Mouse (Mus musculus) embryonic facial prominence, embryonic 14.5 days (tissue): ENCODE data around the gene Cr2. TPM values are rescaled to one million over a fixed set of nuclear protein-coding genes. Genes with fewer than 3 reads are reported as not detected.

ENCODE experiments used
- ATAC-seq: fragments of 200-750 bp; cut with Nextera tagmentation; 2 replicates; pipeline ENCODE4 v1.8.0; 2017; ENCODE audit warnings: low read depth, moderate number of reproducible peaks, moderate TSS enrichment
- DNase-seq: peaks from one replicate; pipeline ENCODE4 v3.0.0-alpha.2; 2015; ENCODE audit warnings: low spot score
- H3K27ac ChIP-seq: fragments of 300-500 bp; sonication (generic); replicated peaks from 2 replicates; pipeline ENCODE4 v1.5.1; 2014; ENCODE audit warnings: low read depth, mild to moderate bottlenecking, low read length, moderate library complexity
- H3K27me3 ChIP-seq: fragments of 300-500 bp; sonication (generic); replicated peaks from 2 replicates; pipeline ENCODE4 v1.6.1; 2014; ENCODE audit warnings: low read length; ENCODE audit not compliant: control insufficient read depth, insufficient read depth
- H3K36me3 ChIP-seq: fragments of 300-500 bp; sonication (generic); 2 replicates; pipeline ENCODE4 v1.6.1; 2014; ENCODE audit warnings: low read length, mixed read lengths; ENCODE audit not compliant: control insufficient read depth, insufficient read depth
- H3K4me1 ChIP-seq: fragments of 300-500 bp; sonication (generic); 2 replicates; pipeline ENCODE4 v1.6.1; 2014; ENCODE audit warnings: antibody characterized with exemption, low read length; ENCODE audit not compliant: control insufficient read depth, insufficient read depth
- H3K4me2 ChIP-seq: fragments of 300-500 bp; sonication (generic); 2 replicates; pipeline ENCODE4 v1.6.1; 2014; ENCODE audit warnings: low read depth, mild to moderate bottlenecking, low read length, moderate library complexity, mixed read lengths
- H3K4me3 ChIP-seq: fragments of 300-500 bp; sonication (generic); 2 replicates; pipeline ENCODE4 v1.5.1; 2014; ENCODE audit warnings: low read depth, mild to moderate bottlenecking, low read length
- H3K9ac ChIP-seq: fragments of 300-500 bp; sonication (generic); 2 replicates; pipeline ENCODE4 v1.6.1; 2014; ENCODE audit warnings: low read depth, mild to moderate bottlenecking, low read length, moderate library complexity, mixed read lengths
- H3K9me3 ChIP-seq: fragments of 300-500 bp; sonication (generic); 2 replicates; pipeline ENCODE4 v1.6.1; 2016; ENCODE audit warnings: low read length; ENCODE audit not compliant: control insufficient read depth
- WGBS: fragments of 180-500 bp; shearing (Covaris S2); extraction: QIAGEN DNeasy Blood & Tissue Kit; methylation state at CpG from one replicate; pipeline ENCODE4 v1.1.7; 2014; 5-methylcytosine and 5-hydroxymethylcytosine counted together
- polyA plus RNA-seq: library from polyadenylated mRNA; unstranded; fragments of >200 nt; fragmentation: Nextera tagmentation; extraction: Ambion mirVana; gene quantifications from 2 replicates; pipeline ENCODE4 v1.2.1, GENCODE M21; 2014

Gene Cr2
- polyA plus RNA-seq, 1 experiment from 2014 or later = 0.22 TPM

GRCm38 (mm10) chr1:195130479-195130878 is 46.0 kb downstream of the Cr2 start:
- H3K9me3 ChIP-seq = no peaks in the 10 kb centered on the region
- peak overlapping the region; percentile 97 for H3K27ac ChIP-seq
- H3K36me3 ChIP-seq = peaks cover 20% of the 10 kb centered on the region
- peak overlapping the region; percentile 88 for H3K9ac ChIP-seq
- DNase-seq (peak; percentile 2), ATAC-seq (no peak)
- 12% methylated on average over 2 of the region's 2 CpGs for WGBS
- peak overlapping the region; percentile 54 for H3K4me3 ChIP-seq
- H3K27me3 ChIP-seq = no peaks in the 10 kb centered on the region
- H3K4me2 ChIP-seq = peak overlapping the region; percentile 66
- H3K4me1 ChIP-seq = 0 out of 2 replicates have a peak, but pooled peaks cover 4% of the 10 kb centered on the region

DNA sequence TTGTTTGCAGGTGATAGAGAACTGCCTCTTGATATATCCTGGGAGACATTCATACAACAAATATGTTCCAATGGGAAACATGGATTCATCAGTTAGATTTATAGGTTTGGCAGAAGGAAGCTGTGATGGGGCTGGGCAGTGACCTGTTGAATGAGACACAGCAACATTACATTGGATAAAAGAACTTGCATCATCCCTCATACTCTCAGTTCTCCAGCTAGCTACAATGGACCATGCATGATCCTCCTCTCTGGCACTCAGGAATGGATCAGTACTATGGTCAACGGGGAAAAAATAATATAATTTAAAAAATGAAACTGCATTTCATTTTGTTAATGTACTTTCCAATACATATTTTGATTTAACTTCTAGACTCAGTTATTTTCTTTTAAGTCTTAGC is 46.6 kb downstream of the Cr2 start:
- peaks cover 25% of the 10 kb centered on the region for H3K36me3 ChIP-seq
- no peak overlapping the region for H3K4me3 ChIP-seq
- 83% methylated on average over 1 of the region's 1 CpGs for WGBS
- H3K4me1 ChIP-seq = 0 out of 2 replicates have a peak, but pooled peaks cover 4% of the 10 kb centered on the region
- no peak overlapping the region for H3K27ac ChIP-seq
- ATAC-seq (no peak), DNase-seq (no peak)
- H3K9me3 ChIP-seq = no peaks in the 10 kb centered on the region
- H3K4me2 ChIP-seq = peak overlapping the region; percentile 29; the same call in 1 of the 2 replicates
- H3K27me3 ChIP-seq = no peaks in the 10 kb centered on the region
- H3K9ac ChIP-seq = no peak overlapping the region

DNA sequence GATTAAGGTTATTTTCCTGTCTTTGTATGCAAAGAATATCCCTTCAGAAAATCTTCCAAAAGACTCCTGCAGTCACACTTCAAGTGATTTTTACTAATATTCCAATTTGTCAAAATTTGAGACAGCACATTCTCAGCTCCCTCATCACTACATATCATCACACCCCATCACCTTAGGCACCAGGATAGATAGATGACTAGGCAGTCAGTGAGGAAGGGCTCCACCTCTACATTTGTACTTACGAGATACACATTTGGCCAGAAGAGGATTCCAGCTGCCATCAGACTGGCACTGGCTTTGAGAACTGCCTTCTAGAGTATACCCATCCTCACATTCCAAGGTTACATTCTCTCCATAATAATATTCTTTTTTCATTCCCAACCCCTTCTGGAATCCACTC is 62.1 kb downstream of the Cr2 start:
- DNase-seq = no peak
- Histone ChIP-seq H3K4me1 (no peaks in the 10 kb centered on the region), H3K4me2 (no peak overlapping the region), H3K36me3 (peaks cover 68% of the 10 kb centered on the region), H3K27ac (no peak overlapping the region), H3K27me3 (no peaks in the 10 kb centered on the region), H3K4me3 (no peak overlapping the region), H3K9ac (no peak overlapping the region), H3K9me3 (no peaks in the 10 kb centered on the region)
- ATAC-seq = no peak
- 87% methylated on average over 1 of the region's 1 CpGs for WGBS

DNA sequence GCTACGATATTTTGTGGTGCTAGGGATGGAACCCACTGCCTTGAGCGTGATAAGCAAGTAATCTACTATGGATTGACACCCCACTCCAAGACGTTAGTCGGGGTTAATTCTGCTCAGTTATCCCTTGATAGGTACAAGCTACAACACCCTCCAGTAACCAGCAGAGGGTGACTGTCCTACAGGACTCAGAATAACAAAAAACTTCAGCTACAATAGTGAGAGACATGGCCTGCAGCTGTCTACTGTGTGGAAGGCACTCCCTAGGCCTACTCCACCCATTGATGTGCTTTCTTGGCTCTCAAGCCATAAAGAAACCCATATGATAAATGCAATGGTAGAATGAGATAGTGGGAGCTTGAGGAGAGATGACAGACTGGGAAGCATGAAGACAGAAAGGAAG is 62.9 kb downstream of the Cr2 start:
- H3K9me3 ChIP-seq = no peaks in the 10 kb centered on the region
- no peak overlapping the region for H3K4me3 ChIP-seq
- H3K27me3 ChIP-seq = no peaks in the 10 kb centered on the region
- H3K27ac ChIP-seq = no peak overlapping the region
- DNase-seq = no peak
- H3K36me3 ChIP-seq = peaks cover 66% of the 10 kb centered on the region
- no peaks in the 10 kb centered on the region for H3K4me1 ChIP-seq
- H3K4me2 ChIP-seq = no peak overlapping the region
- WGBS = 84% methylated on average over 4 of the region's 4 CpGs
- no peak for ATAC-seq
- H3K9ac ChIP-seq = no peak overlapping the region

GRCm38 (mm10) chr1:195100693-195101092 is 75.8 kb downstream of the Cr2 start:
- H3K36me3 ChIP-seq = peaks cover 51% of the 10 kb centered on the region
- H3K27me3 ChIP-seq = no peaks in the 10 kb centered on the region
- no peak overlapping the region for H3K9ac ChIP-seq
- H3K9me3 ChIP-seq = no peaks in the 10 kb centered on the region
- WGBS = 84% methylated on average over 4 of the region's 4 CpGs
- H3K27ac ChIP-seq = no peak overlapping the region
- no peak for ATAC-seq
- H3K4me2 ChIP-seq = no peak overlapping the region
- no peak overlapping the region for H3K4me3 ChIP-seq
- H3K4me1 ChIP-seq = no peaks in the 10 kb centered on the region
- DNase-seq = no peak

DNA sequence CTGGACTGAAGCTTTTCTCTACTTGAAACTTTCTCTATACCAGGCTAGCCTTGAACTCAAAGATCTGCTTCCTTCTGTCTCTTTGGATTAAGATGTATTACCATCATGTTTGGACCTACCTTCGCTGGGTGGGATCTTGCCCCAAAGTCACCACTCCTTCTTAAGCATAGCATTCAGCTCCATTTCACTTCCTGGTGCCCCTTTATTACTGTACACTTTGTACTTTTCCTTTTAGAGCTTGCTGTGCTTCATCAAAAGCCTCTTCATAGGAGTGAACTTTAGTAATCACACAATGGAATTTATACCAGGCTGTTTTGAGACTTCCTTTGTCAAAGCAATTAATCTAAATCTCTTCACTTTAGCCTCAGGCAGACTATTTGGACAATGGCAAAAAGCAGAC is 78.5 kb downstream of the Cr2 start:
- Histone ChIP-seq H3K27me3 (no peaks in the 10 kb centered on the region), H3K9ac (no peak overlapping the region), H3K4me2 (no peak overlapping the region), H3K9me3 (no peaks in the 10 kb centered on the region), H3K4me3 (no peak overlapping the region), H3K4me1 (no peaks in the 10 kb centered on the region), H3K27ac (no peak overlapping the region), H3K36me3 (peaks cover 26% of the 10 kb centered on the region)
- no peak for DNase-seq
- ATAC-seq = no peak
- WGBS = 97% methylated on average over 1 of the region's 1 CpGs

DNA sequence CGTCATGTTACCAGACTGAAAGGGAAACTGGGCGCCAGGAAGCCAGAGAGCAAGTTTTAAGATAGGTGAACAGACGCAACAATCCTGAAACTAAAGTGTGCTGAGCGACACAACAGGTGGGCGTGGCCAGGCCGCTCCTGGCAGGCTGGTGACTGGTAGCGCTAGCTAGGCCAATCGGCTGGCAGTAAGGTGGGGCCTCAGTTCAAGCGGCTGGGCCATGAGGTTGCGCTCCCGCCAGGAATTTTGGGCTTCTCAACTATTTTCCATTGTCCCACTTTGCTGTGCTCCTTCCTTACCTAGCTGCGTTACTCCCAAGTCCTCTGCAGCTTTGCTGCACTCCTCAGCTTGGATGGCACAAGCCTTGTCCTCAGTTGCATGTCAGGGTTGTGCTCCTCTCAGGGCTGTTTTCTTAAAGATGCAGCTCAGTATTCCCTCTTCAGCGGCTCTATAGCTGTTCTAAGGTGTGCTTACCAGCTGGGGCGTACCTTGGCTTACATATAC is 84.2 kb downstream of the Cr2 start, which contains the start of gene Cd46:
Gene Cd46 (minus strand): TSS at position 30 of the 501 bp plus-strand sequence.
- WGBS = 2% methylated on average over 14 of the region's 14 CpGs
- H3K27ac ChIP-seq = no peak within 1 kb of the TSS
- no peaks in the 10 kb centered on the region for H3K27me3 ChIP-seq
- no peaks in the 10 kb centered on the region for H3K9me3 ChIP-seq
- peak; percentile 98 for ATAC-seq
- no peaks in the 10 kb centered on the region for H3K4me1 ChIP-seq
- H3K36me3 ChIP-seq = peaks cover 7% of the 10 kb centered on the region; the same call in 1 of the 2 replicates
- peak within 1 kb of the TSS; percentile 52 for H3K9ac ChIP-seq
- peak within 1 kb of the TSS; percentile 63 for H3K4me2 ChIP-seq
- H3K4me3 ChIP-seq = peak within 1 kb of the TSS; percentile 38
- DNase-seq = peak; percentile 91

GRCm38 (mm10) chr1:195091699-195092219 is 84.8 kb downstream of the Cr2 start:
- no peak for DNase-seq
- no peak overlapping the region for H3K27ac ChIP-seq
- H3K27me3 ChIP-seq = no peaks in the 10 kb centered on the region
- H3K36me3 ChIP-seq = peaks cover 2% of the 10 kb centered on the region; the same call in 1 of the 2 replicates
- peak overlapping the region; percentile 52 for H3K9ac ChIP-seq
- H3K4me3 ChIP-seq = peak overlapping the region; percentile 38
- H3K4me2 ChIP-seq = peak overlapping the region; percentile 63
- H3K4me1 ChIP-seq = no peaks in the 10 kb centered on the region
- 21% methylated on average over 11 of the region's 11 CpGs for WGBS
- no peaks in the 10 kb centered on the region for H3K9me3 ChIP-seq
- ATAC-seq = peak; percentile 76
